In genomic region chr17:13658321-13658978, GRCm38 (mm10) we compare ENCODE assay signal across 8 mouse cellular contexts.
DNase-seq lines count a peak whose midpoint lies in the region; TF ChIP-seq lines count a peak whose summit lies in the region.

No protein-coding gene starts in this region.

- TF ChIP-seq CTCF in E14TG2a.4 (conservative IDR thresholded peaks at IDR 0.05; ENCODE audit: low read length) = no peak

- peaks cover 61% of the 10 kb centered on the region for H3K4me1 ChIP-seq in heart, embryonic 10.5 days
- H3K4me1 ChIP-seq in E14TG2a.4 (replicated peaks; ENCODE audit: low read depth, low read length) = peaks cover 51% of the 10 kb centered on the region
- H3K4me1 ChIP-seq in forebrain, embryonic 10.5 days = peaks cover 70% of the 10 kb centered on the region
- peaks cover 62% of the 10 kb centered on the region for H3K4me1 ChIP-seq in limb, embryonic 10.5 days

- H3K4me3 ChIP-seq in heart, embryonic 10.5 days = no peak overlapping the region
- H3K4me3 ChIP-seq in E14TG2a.4 (replicated peaks; ENCODE audit: low read length) = peak overlapping the region; percentile 70; the same call in 1 of the 2 replicates
- peak overlapping the region; percentile 19; the same call in 1 of the 2 replicates for H3K4me3 ChIP-seq in forebrain, embryonic 10.5 days
- no peak overlapping the region for H3K4me3 ChIP-seq in limb, embryonic 10.5 days

- peak overlapping the region; percentile 83 for H3K27ac ChIP-seq in heart, embryonic 10.5 days
- H3K27ac ChIP-seq in forebrain, embryonic 10.5 days = peak overlapping the region; percentile 85
- peak overlapping the region; percentile 50 for H3K27ac ChIP-seq in limb, embryonic 10.5 days

- no peaks in the 10 kb centered on the region for H3K36me3 ChIP-seq in heart, embryonic 10.5 days
- H3K36me3 ChIP-seq in E14TG2a.4 (ENCODE audit: insufficient read depth, low read length) = no peaks in the 10 kb centered on the region
- no peaks in the 10 kb centered on the region for H3K36me3 ChIP-seq in forebrain, embryonic 10.5 days (replicated peaks)
- no peaks in the 10 kb centered on the region for H3K36me3 ChIP-seq in limb, embryonic 10.5 days

- H3K27me3 ChIP-seq in heart, embryonic 10.5 days (ENCODE audit: insufficient read depth, poor library complexity, severe bottlenecking) = no peaks in the 10 kb centered on the region
- H3K27me3 ChIP-seq in E14TG2a.4 (ENCODE audit: insufficient read depth, low read length) = no peaks in the 10 kb centered on the region
- H3K27me3 ChIP-seq in forebrain, embryonic 10.5 days (ENCODE audit: poor library complexity, severe bottlenecking) = no peaks in the 10 kb centered on the region
- H3K27me3 ChIP-seq in limb, embryonic 10.5 days (ENCODE audit: low read depth, poor library complexity, severe bottlenecking) = no peaks in the 10 kb centered on the region

- WGBS in heart, embryonic 10.5 days = 52% methylated on average over 3 of the region's 3 CpGs
- WGBS in forebrain, embryonic 10.5 days = 4% methylated on average over 3 of the region's 3 CpGs
- 60% methylated on average over 3 of the region's 3 CpGs for WGBS in limb, embryonic 10.5 days

- H3K9me3 ChIP-seq in heart, embryonic 10.5 days = no peaks in the 10 kb centered on the region
- peaks cover 51% of the 10 kb centered on the region for H3K9me3 ChIP-seq in E14TG2a.4 (ENCODE audit: low read length)
- no peaks in the 10 kb centered on the region for H3K9me3 ChIP-seq in forebrain, embryonic 10.5 days
- no peaks in the 10 kb centered on the region for H3K9me3 ChIP-seq in limb, embryonic 10.5 days (replicated peaks)

- intact Hi-C loops in heart, postnatal 25 days (cut with DNase I) = no loop called here

- no peak for DNase-seq in heart, embryonic 10.5 days (ENCODE audit: low spot score)
- no peak for DNase-seq in heart, postnatal 25 days (ENCODE audit: low spot score)
- DNase-seq in forebrain, embryonic 10.5 days (ENCODE audit: extremely low spot score, low spot score) = no peak
- no peak for DNase-seq in limb, embryonic 10.5 days (ENCODE audit: low spot score)
- no peak for DNase-seq in urinary bladder, postnatal 25 days (ENCODE audit: low spot score)
- DNase-seq in spleen, postnatal 36 days (ENCODE audit: low spot score in 2 of 2) = no peak
- no peak for DNase-seq in B cell, adult 2 months

Comparison
In these comparisons a context has a peak if more than half of its experiments do, and no peak if none do; other contexts are left out.
1. H3K4me3 ChIP-seq: peak in E14TG2a.4 (single experiment) and forebrain, embryonic 10.5 days (single experiment); none in heart, embryonic 10.5 days (single experiment) and limb, embryonic 10.5 days (single experiment).
2. Peak in every context shown above with its lines, with median percentiles within 50 percentile points of each other: H3K27ac ChIP-seq.